Mouse (Mus musculus) bone marrow macrophage, adult 2 months (primary cell): ENCODE data around the gene Mad2l2. TPM values are rescaled to one million over a fixed set of nuclear protein-coding genes. Genes with fewer than 3 reads are reported as not detected.
"Not testable (repeated sequence)": the region's sequence is repeated elsewhere in the genome, so short reads cannot be mapped to it uniquely, and the experiment has no call there.

Experiments used
- H3K27ac ChIP-seq: 2 replicates; pipeline ENCODE4 v1.5.1; 2012; ENCODE audit warnings: low read depth, low read length; ENCODE audit not compliant: insufficient read depth
- H3K4me1 ChIP-seq: 2 replicates; pipeline ENCODE4 v1.6.1; 2012; ENCODE audit warnings: low read length; ENCODE audit not compliant: control insufficient read depth, insufficient read depth
- H3K4me3 ChIP-seq: 2 replicates; pipeline ENCODE4 v1.5.1; 2012; ENCODE audit warnings: mild to moderate bottlenecking, low read length, moderate library complexity; ENCODE audit not compliant: insufficient read depth
- CTCF ChIP-seq: IDR thresholded peaks from 2 replicates; pipeline ENCODE4 v1.5.1; 2012; ENCODE audit warnings: low read depth, mild to moderate bottlenecking, low read length, moderate library complexity
- POLR2A ChIP-seq: IDR thresholded peaks from 2 replicates; pipeline ENCODE4 v1.6.1; 2012; ENCODE audit warnings: mild to moderate bottlenecking, low read depth, low read length, borderline replicate concordance
- polyA plus RNA-seq: library from polyadenylated mRNA; stranded (reverse); fragments of >200 nt; gene quantifications from 2 replicates; pipeline ENCODE4 v1.2.4, GENCODE M21; 2012; ENCODE audit not compliant: missing spikeins, insufficient read depth, insufficient read length

The Mad2l2 gene
- polyA plus RNA-seq, 1 experiment: 30.6 TPM

- H3K27ac ChIP-seq: no peak overlapping the region
Measured at GRCm38 (mm10) chr4:148168287-148168686, 38.1 kb downstream of the Mad2l2 start.

DNA sequence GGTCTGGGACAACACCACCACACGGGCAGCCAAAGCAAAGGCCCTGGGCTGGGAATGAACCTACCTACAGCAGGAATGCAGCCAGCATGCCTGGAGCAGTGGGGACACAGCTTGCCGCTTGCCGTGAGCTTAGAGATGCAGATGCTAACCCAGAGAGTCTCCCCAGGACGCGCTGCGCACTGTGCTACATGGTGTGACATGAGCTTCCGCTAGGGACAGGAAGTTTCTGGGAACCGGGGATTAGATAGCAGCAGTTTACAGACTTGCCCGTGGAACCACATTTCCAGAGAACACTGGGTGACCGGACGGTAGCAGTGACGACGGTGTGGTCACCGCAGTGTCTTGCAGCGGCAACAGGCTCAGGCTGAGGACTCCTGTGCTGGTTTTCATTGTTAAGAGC lies 39.4 kb downstream of the Mad2l2 start:
- no peak for TF ChIP-seq CTCF
- no peak for TF ChIP-seq POLR2A
- no peak overlapping the region for H3K4me3 ChIP-seq
- H3K4me1 ChIP-seq: no peaks in the 10 kb centered on the region
- no peak overlapping the region for H3K27ac ChIP-seq

More at GRCm38 (mm10) chr4:148168287-148168686, 38.1 kb downstream of the Mad2l2 start:
- Histone ChIP-seq H3K4me3 (no peak overlapping the region), H3K4me1 (no peaks in the 10 kb centered on the region)
- TF ChIP-seq POLR2A: no peak
- TF ChIP-seq CTCF: peak; percentile 56

- H3K4me3 ChIP-seq: no peak overlapping the region
- H3K27ac ChIP-seq: no peak overlapping the region
- no peaks in the 10 kb centered on the region for H3K4me1 ChIP-seq
- TF ChIP-seq CTCF (peak; percentile 97), POLR2A (no peak)
Measured at GRCm38 (mm10) chr4:148170842-148171241, 40.7 kb downstream of the Mad2l2 start.

DNA sequence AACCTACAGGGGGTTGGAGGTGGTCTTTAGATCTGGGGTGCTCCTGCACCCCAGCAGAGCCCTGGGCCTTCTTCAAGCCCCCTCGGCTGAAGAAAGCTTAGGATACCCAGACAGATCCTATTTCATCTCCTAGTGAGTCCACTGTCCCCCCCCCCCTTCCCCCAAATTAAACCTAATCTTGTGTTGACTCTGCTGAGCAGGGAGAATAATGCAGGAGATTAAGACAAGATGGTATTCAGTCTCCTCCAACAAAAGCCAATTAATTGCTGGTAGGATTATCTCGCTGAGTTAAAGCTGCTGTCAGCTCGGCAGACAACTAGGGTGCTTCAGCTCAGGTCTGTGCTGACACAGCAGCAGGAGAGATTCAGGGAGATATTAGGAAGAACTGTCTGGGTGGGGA lies 41.1 kb downstream of the Mad2l2 start:
- H3K27ac ChIP-seq: no peak overlapping the region
- TF ChIP-seq POLR2A (no peak), CTCF (no peak)
- H3K4me3 ChIP-seq: no peak overlapping the region
- no peaks in the 10 kb centered on the region for H3K4me1 ChIP-seq

DNA sequence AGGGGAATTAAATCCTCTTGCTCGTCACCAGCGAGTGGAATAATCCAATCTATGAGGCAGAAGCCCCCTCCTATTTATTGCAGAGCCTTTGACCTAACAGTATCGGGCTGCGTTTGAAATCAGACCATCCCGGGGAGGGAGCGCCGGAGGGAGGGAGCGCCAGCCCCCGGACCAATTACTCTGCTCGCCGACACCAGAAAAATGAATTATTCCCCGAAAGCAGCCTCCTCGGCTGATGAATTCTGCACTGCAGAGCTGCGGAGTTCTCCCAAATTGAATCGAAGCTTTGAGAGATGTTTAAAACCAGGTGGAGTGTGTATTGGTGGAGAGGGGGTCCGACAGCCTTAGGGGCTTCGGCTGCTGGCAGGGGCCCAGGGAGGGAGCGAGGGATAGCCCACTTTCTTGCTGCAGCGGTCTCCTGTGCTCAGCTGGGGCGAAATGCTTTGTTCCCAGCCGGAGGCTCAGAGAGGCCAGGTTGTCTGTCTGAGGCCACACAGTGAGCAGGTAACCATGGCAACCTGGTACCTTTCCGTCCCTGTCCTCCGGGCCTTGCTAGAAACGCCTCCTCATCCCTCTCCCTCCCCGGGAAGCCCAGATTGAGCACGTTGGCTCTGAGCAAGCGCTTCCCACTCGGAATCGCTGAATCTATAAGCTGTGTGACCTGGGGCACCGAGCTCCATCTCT lies 43.8 kb downstream of the Mad2l2 start:
- Histone ChIP-seq H3K4me3 (no peak overlapping the region), H3K27ac (no peak overlapping the region), H3K4me1 (peaks cover 3% of the 10 kb centered on the region; the same call in 1 of the 2 replicates)
- no peak for TF ChIP-seq CTCF
- no peak for TF ChIP-seq POLR2A

DNA sequence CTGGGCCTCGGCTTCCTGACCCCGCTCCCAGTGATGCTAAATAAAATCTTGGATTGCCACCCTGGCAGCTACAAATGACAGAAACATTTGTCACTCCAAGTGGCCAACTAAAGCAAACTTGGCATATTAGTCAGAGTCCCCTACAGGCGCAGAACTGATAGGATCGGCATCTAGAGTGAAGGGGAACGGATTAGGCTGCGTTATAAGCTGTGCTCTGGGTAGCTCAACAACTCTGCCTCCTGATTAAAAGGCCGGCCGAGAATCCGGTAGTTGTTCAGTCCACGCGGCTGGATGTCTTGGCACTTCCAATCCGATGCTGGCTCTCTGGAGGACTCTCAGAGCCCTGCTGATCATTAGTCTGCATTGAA lies 44.3 kb downstream of the Mad2l2 start:
- Histone ChIP-seq H3K4me1 (peaks cover 3% of the 10 kb centered on the region; the same call in 1 of the 2 replicates), H3K4me3 (no peak overlapping the region), H3K27ac (no peak overlapping the region)
- TF ChIP-seq CTCF: no peak
- TF ChIP-seq POLR2A: no peak

- not testable (repeated sequence) for H3K4me1 ChIP-seq, H3K27ac ChIP-seq, H3K4me3 ChIP-seq
Measured at GRCm38 (mm10) chr4:148176603-148177002, 46.4 kb downstream of the Mad2l2 start.

- Histone ChIP-seq H3K4me3 (no peak overlapping the region), H3K4me1 (peaks cover 3% of the 10 kb centered on the region; the same call in 1 of the 2 replicates), H3K27ac (no peak overlapping the region)
- no peak for TF ChIP-seq CTCF
- TF ChIP-seq POLR2A: no peak
Measured at GRCm38 (mm10) chr4:148177716-148178115, 47.5 kb downstream of the Mad2l2 start.

DNA sequence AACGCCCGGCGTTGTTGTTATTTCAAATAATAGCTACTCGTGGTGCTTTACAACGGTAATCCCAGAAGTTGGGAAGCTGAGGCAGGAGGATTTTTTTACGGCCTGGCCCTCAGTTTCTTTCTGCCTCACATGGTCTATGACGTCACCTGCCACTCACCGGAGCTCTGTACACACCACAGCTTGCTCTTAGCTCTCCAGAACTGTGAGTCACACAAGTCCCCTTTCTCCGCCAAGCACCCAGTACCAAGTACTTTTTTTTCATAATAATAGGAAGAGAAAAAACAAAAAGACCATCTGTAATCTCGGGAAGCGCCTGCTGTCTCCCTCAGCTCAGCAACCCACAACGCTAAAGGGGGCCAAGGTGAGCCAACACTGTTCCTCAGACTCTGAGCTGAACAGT lies 51.3 kb downstream of the Mad2l2 start:
- peaks cover under 1% of the 10 kb centered on the region; the same call in 1 of the 2 replicates for H3K4me1 ChIP-seq
- TF ChIP-seq POLR2A (no peak), CTCF (no peak)
- no peak overlapping the region for H3K4me3 ChIP-seq
- no peak overlapping the region for H3K27ac ChIP-seq

DNA sequence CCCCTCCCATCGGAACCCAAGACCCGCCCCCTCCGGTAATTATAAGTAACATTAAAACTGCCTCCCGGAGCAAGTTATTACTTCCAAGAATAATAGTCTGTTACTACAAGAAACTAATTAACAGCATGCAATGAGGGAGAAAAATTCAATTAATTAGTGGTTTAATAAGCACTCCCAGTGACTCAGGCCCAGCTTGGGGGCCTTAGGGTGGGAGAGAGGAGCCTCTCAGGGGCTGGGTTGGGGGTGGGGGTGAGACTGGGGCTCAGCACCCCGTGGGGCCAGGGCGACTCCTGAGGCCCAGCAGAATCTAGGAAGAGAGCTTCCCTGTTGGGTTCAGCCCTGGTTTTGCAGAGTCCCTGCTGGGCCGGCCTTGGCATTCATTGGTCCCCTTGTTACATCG lies 52.2 kb downstream of the Mad2l2 start:
- Histone ChIP-seq H3K27ac (no peak overlapping the region), H3K4me3 (no peak overlapping the region), H3K4me1 (no peaks in the 10 kb centered on the region)
- TF ChIP-seq CTCF (no peak), POLR2A (no peak)
